Mouse (Mus musculus) hindbrain, embryonic 16.5 days (tissue): ENCODE data around the gene Retreg1. TPM values are rescaled to one million over a fixed set of nuclear protein-coding genes. Genes with fewer than 3 reads are reported as not detected.
A peak's percentile ranks its signal among the peaks of the same experiment; 100 is the strongest.
"Not testable (repeated sequence)": the region's sequence is repeated elsewhere in the genome, so short reads cannot be mapped to it uniquely, and the experiment has no call there.

ENCODE experiments used
- ATAC-seq: fragments of 200-750 bp; cut with Nextera tagmentation; 2 replicates; pipeline ENCODE4 v1.8.0; 2017; ENCODE audit warnings: moderate TSS enrichment, moderate library complexity
- H3K27ac ChIP-seq: fragments of 300-500 bp; sonication (generic); 2 replicates; pipeline ENCODE4 v1.5.1; 2014; ENCODE audit warnings: low read depth, mild to moderate bottlenecking, control low read depth, low read length, moderate library complexity
- H3K27me3 ChIP-seq: fragments of 300-500 bp; sonication (generic); replicated peaks from 2 replicates; pipeline ENCODE4 v1.6.1; 2014; ENCODE audit warnings: low read length; ENCODE audit not compliant: control insufficient read depth, insufficient read depth
- H3K36me3 ChIP-seq: fragments of 300-500 bp; sonication (generic); 2 replicates; pipeline ENCODE4 v1.6.1; 2014; ENCODE audit warnings: mild to moderate bottlenecking, low read length, moderate library complexity, mixed read lengths; ENCODE audit not compliant: control insufficient read depth, insufficient read depth
- H3K4me1 ChIP-seq: fragments of 300-500 bp; sonication (generic); 2 replicates; pipeline ENCODE4 v1.6.1; 2014; ENCODE audit warnings: low read depth, low read length; ENCODE audit not compliant: control insufficient read depth, insufficient read depth
- H3K4me2 ChIP-seq: fragments of 300-500 bp; sonication (generic); 2 replicates; pipeline ENCODE4 v1.6.1; 2014; ENCODE audit warnings: mild to moderate bottlenecking, low read length, control low read depth, moderate library complexity
- H3K4me3 ChIP-seq: fragments of 300-500 bp; sonication (generic); 2 replicates; pipeline ENCODE4 v1.5.1; 2014; ENCODE audit warnings: mild to moderate bottlenecking, low read length, control low read depth, moderate library complexity
- H3K9ac ChIP-seq: fragments of 300-500 bp; sonication (generic); 2 replicates; pipeline ENCODE4 v1.6.1; 2014; ENCODE audit warnings: low read depth, mild to moderate bottlenecking, control low read depth, low read length, moderate library complexity
- H3K9me3 ChIP-seq: fragments of 300-500 bp; sonication (generic); 2 replicates; pipeline ENCODE4 v1.6.1; 2014; ENCODE audit warnings: mild to moderate bottlenecking, low read length, moderate library complexity; ENCODE audit not compliant: control insufficient read depth
- WGBS: fragments of 180-500 bp; shearing (Covaris S2); extraction: QIAGEN DNeasy Blood & Tissue Kit; methylation state at CpG from one replicate; pipeline ENCODE4 v1.1.7; 2014; 5-methylcytosine and 5-hydroxymethylcytosine counted together
- polyA plus RNA-seq: library from polyadenylated mRNA; unstranded; fragments of >200 nt; fragmentation: Nextera tagmentation; extraction: Ambion mirVana; gene quantifications from 2 replicates; pipeline ENCODE4 v1.2.1, GENCODE M21; 2015

Gene Retreg1
- polyA plus RNA-seq, 1 experiment from 2014 or later: 19.0 TPM

GRCm38 (mm10) chr15:25992992-25993727 is 150.2 kb downstream of the Retreg1 start:
- Histone ChIP-seq H3K27ac (no peak overlapping the region), H3K9ac (no peak overlapping the region), H3K4me3 (no peak overlapping the region), H3K27me3 (no peaks in the 10 kb centered on the region), H3K36me3 (peaks cover 8% of the 10 kb centered on the region; the same call in 1 of the 2 replicates), H3K4me1 (no peaks in the 10 kb centered on the region; the same call in 1 of the 2 replicates), H3K4me2 (no peak overlapping the region), H3K9me3 (no peaks in the 10 kb centered on the region)
- 60% methylated on average over 8 of the region's 8 CpGs for WGBS
- peak; percentile 45; the same call in 1 of the 2 replicates for ATAC-seq

- Histone ChIP-seq H3K27ac (no peak overlapping the region), H3K4me2 (no peak overlapping the region), H3K4me3 (no peak overlapping the region), H3K9ac (no peak overlapping the region), H3K27me3 (no peaks in the 10 kb centered on the region), H3K9me3 (no peaks in the 10 kb centered on the region), H3K36me3 (peaks cover 6% of the 10 kb centered on the region; the same call in 1 of the 2 replicates), H3K4me1 (no peaks in the 10 kb centered on the region)
- WGBS: 44% methylated on average over 2 of the region's 2 CpGs
- ATAC-seq: 0 out of 2 replicates have a peak, but pooled peaks have one; percentile 57
These were observed 152.5 kb downstream of the Retreg1 start for GRCm38 (mm10) chr15:25995521-25995920.

- 30% methylated on average over 5 of the region's 5 CpGs for WGBS
- not testable (repeated sequence) for H3K4me1 ChIP-seq
- ATAC-seq: peak; percentile 35; the same call in 1 of the 2 replicates
These were observed 156.6 kb downstream of the Retreg1 start for GRCm38 (mm10) chr15:25999545-25999944.

GRCm38 (mm10) chr15:26008621-26009020 is 165.6 kb downstream of the Retreg1 start:
- Histone ChIP-seq H3K36me3 (no peaks in the 10 kb centered on the region), H3K4me2 (no peak overlapping the region), H3K4me3 (no peak overlapping the region), H3K27me3 (no peaks in the 10 kb centered on the region), H3K9ac (no peak overlapping the region), H3K4me1 (no peaks in the 10 kb centered on the region), H3K9me3 (no peaks in the 10 kb centered on the region), H3K27ac (no peak overlapping the region)
- ATAC-seq: no peak
- 88% methylated on average over 3 of the region's 3 CpGs for whole genome bisulfite sequencing

More at GRCm38 (mm10) chr15:25999545-25999944, 156.6 kb downstream of the Retreg1 start:
- not testable (repeated sequence) for H3K9me3 ChIP-seq, H3K4me3 ChIP-seq, H3K9ac ChIP-seq, H3K27me3 ChIP-seq, H3K36me3 ChIP-seq, H3K27ac ChIP-seq, H3K4me2 ChIP-seq

GRCm38 (mm10) chr15:26012891-26013290 is 169.9 kb downstream of the Retreg1 start:
- Histone ChIP-seq H3K9ac (no peak overlapping the region), H3K4me2 (no peak overlapping the region), H3K27me3 (no peaks in the 10 kb centered on the region), H3K36me3 (no peaks in the 10 kb centered on the region), H3K27ac (no peak overlapping the region), H3K4me1 (0 out of 2 replicates have a peak, but pooled peaks cover 2% of the 10 kb centered on the region), H3K4me3 (no peak overlapping the region), H3K9me3 (no peaks in the 10 kb centered on the region)
- 54% methylated on average over 4 of the region's 4 CpGs for WGBS
- no peak for ATAC-seq

- no peaks in the 10 kb centered on the region for H3K9me3 ChIP-seq
- no peaks in the 10 kb centered on the region for H3K36me3 ChIP-seq
- no peak overlapping the region for H3K9ac ChIP-seq
- no peaks in the 10 kb centered on the region for H3K27me3 ChIP-seq
- H3K4me3 ChIP-seq: no peak overlapping the region
- 36% methylated on average over 14 of the region's 14 CpGs for WGBS
- 0 out of 2 replicates have a peak, but pooled peaks cover 2% of the 10 kb centered on the region for H3K4me1 ChIP-seq
- ATAC-seq: no peak
- H3K27ac ChIP-seq: no peak overlapping the region
- H3K4me2 ChIP-seq: no peak overlapping the region
These were observed 173.1 kb downstream of the Retreg1 start for GRCm38 (mm10) chr15:26015979-26016665.

- Histone ChIP-seq H3K4me1 (no peaks in the 10 kb centered on the region), H3K36me3 (no peaks in the 10 kb centered on the region), H3K4me2 (no peak overlapping the region), H3K9ac (no peak overlapping the region), H3K27me3 (no peaks in the 10 kb centered on the region), H3K4me3 (no peak overlapping the region), H3K9me3 (no peaks in the 10 kb centered on the region), H3K27ac (no peak overlapping the region)
- WGBS: 38% methylated on average over 8 of the region's 8 CpGs
- ATAC-seq: peak; percentile 87
These were observed 178.7 kb downstream of the Retreg1 start for GRCm38 (mm10) chr15:26021721-26022120.

- H3K9ac ChIP-seq: no peak overlapping the region
- H3K36me3 ChIP-seq: no peaks in the 10 kb centered on the region
- H3K9me3 ChIP-seq: no peaks in the 10 kb centered on the region
- no peak for ATAC-seq
- no peak overlapping the region for H3K4me2 ChIP-seq
- H3K4me3 ChIP-seq: no peak overlapping the region
- no peaks in the 10 kb centered on the region for H3K27me3 ChIP-seq
- H3K27ac ChIP-seq: no peak overlapping the region
- 66% methylated on average over 5 of the region's 5 CpGs for WGBS
- no peaks in the 10 kb centered on the region for H3K4me1 ChIP-seq
These were observed 179.7 kb downstream of the Retreg1 start for GRCm38 (mm10) chr15:26022636-26023035.
